Mouse (Mus musculus) small intestine, adult 2 months (tissue): ENCODE data around the gene Crct1.

ENCODE experiments used
- CTCF ChIP-seq: fragments of 200-500 bp; IDR thresholded peaks from 2 replicates; pipeline ENCODE4 v1.5.1; 2012; ENCODE audit warnings: low read depth, mild to moderate bottlenecking, control low read depth, inconsistent platforms, low read length, moderate library complexity, mixed read lengths; ENCODE audit not compliant: insufficient replicate concordance, insufficient read length; ENCODE audit errors: extremely low read depth
- POLR2A ChIP-seq: fragments of 200-500 bp; IDR thresholded peaks from 2 replicates; pipeline ENCODE4 v1.6.1; 2012; ENCODE audit warnings: low read depth, mild to moderate bottlenecking, control low read depth, inconsistent platforms, low read length, moderate library complexity

DNA sequence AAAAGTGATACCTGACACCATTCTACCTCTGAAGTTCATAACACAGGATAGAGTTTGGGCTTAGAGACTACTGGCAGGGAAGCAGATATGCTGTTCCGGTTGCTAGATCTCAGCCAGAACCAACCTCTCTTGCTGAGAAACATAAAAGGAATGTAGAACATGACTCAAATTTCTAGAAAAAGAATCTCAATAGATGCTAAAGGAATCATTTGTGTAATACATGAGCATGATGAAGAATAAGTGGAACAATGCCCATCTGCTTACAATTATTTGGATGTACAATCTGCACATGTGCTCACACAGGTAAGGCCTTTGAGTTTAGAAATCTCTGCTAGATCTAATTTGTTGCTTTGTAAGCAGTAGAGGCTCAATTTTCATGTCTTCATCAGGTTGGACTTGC is 5.7 kb upstream of the Crct1 start:
- no peak for TF ChIP-seq POLR2A
- TF ChIP-seq CTCF, result no peak
